Mouse (Mus musculus): Measurements from ENCODE around the gene 4930550C14Rik. TPM values are rescaled to one million over a fixed set of nuclear protein-coding genes. Genes with fewer than 3 reads are reported as not detected.

4930550C14Rik gene
- polyA plus RNA-seq, 1 experiment, result 1.1 TPM

DNA sequence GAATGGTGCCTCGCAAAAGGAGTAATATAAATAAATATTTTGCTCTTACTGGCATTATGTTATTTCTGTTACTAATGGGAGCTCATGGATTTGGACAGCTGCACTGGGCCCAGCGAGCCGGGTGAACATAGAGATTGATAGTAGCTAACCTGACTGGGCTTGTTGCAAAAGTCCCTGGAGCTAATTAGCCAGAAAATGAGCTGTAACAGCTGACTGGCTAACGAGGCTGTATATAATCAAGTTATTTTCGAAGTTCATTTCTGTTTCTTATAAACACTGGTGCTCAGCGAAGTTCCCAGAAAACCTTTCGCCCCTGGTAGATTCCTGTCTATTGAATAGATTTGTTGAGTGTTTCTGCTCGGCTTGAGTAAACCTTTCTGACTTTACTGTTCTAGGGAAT, 866 bp downstream of the 4930550C14Rik start:
- TF ChIP-seq CTCF (IDR thresholded peaks at IDR 0.05; ENCODE audit: low read depth, low read length) (no peak), POLR2A (IDR thresholded peaks at IDR 0.05; ENCODE audit: borderline replicate concordance, low read depth, low read length) (no peak)
- H3K4me1 ChIP-seq (ENCODE audit: control insufficient read depth, insufficient read depth, low read length), result peaks cover 13% of the 10 kb centered on the region
- H3K4me3 ChIP-seq (ENCODE audit: insufficient read depth, low read length), result no peak overlapping the region
- no peak overlapping the region for H3K27ac ChIP-seq (ENCODE audit: insufficient read depth, low read depth, low read length)

DNA sequence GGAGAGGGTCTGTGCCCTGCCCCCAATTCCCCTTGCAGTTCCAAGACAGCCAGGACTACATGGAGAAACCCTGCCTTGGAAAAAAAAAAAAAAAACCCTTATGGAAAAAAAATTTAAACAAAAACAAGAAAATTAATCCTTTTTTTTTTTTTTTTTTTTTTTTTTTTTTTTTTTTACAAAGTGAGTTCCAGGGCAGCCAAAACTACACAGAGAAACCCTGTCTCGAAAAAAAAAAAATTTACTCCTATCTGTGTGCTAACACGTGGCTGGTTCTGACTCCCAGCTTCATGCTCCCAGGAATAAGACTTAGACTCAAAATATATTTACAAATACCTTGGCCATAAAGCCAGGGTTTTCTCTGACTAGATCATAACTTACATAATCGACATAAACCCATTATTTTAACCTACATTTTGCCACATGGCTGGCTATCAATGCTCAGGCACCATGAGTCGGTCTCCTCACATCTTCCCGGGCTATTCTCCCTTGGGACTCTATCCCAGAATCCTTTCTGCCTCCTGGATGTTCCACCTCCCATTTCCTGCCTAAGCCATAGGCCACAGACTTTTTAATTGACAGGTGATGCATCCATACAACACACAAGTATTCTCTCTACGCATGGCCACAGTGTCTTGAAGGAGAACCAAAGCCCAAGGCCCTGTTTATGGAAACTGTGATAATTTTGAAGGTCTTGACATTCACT, 2.1 kb downstream of the 4930550C14Rik start:
- TF ChIP-seq POLR2A (IDR thresholded peaks at IDR 0.05; ENCODE audit: borderline replicate concordance, low read depth, low read length), result no peak
- no peak for TF ChIP-seq CTCF (IDR thresholded peaks at IDR 0.05; ENCODE audit: low read depth, low read length)
- no peak overlapping the region for H3K27ac ChIP-seq (ENCODE audit: insufficient read depth, low read depth, low read length)
- H3K4me3 ChIP-seq (ENCODE audit: insufficient read depth, low read length), result no peak overlapping the region
- H3K4me1 ChIP-seq (ENCODE audit: control insufficient read depth, insufficient read depth, low read length), result peaks cover 10% of the 10 kb centered on the region

DNA sequence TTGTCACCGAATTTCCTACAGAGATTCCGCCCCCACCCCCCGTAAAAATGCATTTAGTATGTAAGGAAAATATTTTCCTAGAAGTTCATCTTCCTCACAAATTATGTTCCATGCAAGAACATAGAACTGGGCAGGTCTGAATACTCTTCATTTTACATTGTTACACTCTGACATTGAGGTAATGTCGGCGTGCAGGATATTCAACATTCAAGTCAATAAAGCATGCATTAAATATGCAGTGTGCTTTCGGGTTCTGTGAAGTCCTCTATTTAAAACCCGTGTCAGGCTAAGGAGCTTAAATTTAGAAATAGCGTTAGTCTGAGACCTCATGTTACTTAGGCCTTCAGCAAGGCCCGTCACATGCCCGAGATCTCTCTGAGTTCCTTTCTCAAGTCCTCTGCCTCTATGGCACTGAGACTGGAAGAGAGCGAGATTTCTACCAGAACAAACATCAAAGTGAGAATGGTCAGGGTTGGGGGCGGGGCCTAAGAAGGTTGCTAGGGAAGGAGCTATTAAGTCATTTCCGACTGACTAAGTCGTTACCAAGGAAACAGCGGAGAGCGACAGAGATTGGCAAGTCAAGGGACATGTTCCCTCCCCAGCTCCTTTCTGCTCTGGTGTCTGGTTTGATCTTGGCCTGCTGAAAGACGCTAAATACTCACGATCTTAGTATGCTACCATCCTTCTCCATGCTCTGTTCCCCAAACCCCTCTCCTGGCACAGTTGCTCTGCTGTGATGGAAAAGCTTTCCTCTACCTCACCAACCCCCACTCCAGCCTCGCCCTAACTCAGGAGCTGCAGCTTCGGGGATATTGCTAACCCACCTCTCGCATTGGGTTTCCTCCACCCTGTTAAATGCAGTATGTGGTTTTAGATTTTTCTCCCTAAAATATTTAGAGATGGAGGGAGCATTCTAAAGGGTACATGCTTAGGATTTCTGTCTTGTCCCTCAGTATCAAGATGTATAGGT, 2.9 kb downstream of the 4930550C14Rik start:
- Histone ChIP-seq H3K4me3 (ENCODE audit: insufficient read depth, low read length) (peak overlapping the region; percentile 56), H3K4me1 (ENCODE audit: control insufficient read depth, insufficient read depth, low read length) (peaks cover 10% of the 10 kb centered on the region), H3K27ac (ENCODE audit: insufficient read depth, low read depth, low read length) (peak overlapping the region; percentile 42)
- no peak for TF ChIP-seq POLR2A (IDR thresholded peaks at IDR 0.05; ENCODE audit: borderline replicate concordance, low read depth, low read length)
- TF ChIP-seq CTCF (IDR thresholded peaks at IDR 0.05; ENCODE audit: low read depth, low read length), result no peak

DNA sequence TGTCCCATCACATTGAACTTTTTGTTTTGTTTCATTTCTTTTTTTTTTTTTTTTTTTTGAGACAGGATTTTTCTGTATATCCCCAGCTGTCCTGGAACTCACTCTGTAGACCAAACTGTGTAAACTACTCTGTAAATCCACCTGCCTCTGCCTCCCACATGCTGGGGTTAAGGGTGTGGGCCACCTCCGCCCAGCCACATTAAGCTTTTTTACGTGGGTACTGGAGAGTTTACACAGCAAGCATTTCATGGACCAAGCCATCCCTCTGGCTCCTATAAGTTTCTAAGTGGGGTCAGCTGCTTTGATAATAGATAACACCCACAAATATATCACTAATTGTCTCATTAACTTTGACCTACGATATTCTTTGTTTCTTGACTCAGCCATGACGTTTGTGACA, 6.4 kb downstream of the 4930550C14Rik start:
- H3K4me3 ChIP-seq (ENCODE audit: insufficient read depth, low read length), result no peak overlapping the region
- TF ChIP-seq POLR2A (IDR thresholded peaks at IDR 0.05; ENCODE audit: borderline replicate concordance, low read depth, low read length), result no peak
- no peak for TF ChIP-seq CTCF (IDR thresholded peaks at IDR 0.05; ENCODE audit: low read depth, low read length)
- peaks cover 13% of the 10 kb centered on the region for H3K4me1 ChIP-seq (ENCODE audit: control insufficient read depth, insufficient read depth, low read length)
- no peak overlapping the region for H3K27ac ChIP-seq (ENCODE audit: insufficient read depth, low read depth, low read length)

DNA sequence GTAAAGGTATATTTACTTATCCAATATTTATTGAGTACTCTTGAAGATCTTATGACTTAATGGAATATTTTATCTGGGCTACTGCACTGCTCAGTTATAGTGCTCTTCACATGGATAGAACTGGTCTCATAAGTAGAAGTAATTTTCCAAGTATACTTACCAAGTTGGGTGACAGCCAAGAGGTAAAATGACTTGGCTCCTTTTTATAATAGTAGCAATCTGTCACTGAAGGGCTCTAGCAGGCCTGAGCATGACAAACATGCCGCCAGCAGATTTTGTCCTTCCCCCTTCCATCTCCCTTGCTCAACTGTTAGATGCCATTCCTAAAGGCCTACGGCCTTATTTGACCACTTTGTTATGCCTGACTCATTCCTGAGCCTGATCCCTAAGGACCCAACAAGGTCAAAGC, 6.8 kb downstream of the 4930550C14Rik start:
- Histone ChIP-seq H3K27ac (ENCODE audit: insufficient read depth, low read depth, low read length) (no peak overlapping the region), H3K4me3 (ENCODE audit: insufficient read depth, low read length) (no peak overlapping the region), H3K4me1 (ENCODE audit: control insufficient read depth, insufficient read depth, low read length) (peaks cover 13% of the 10 kb centered on the region)
- TF ChIP-seq POLR2A (IDR thresholded peaks at IDR 0.05; ENCODE audit: borderline replicate concordance, low read depth, low read length) (no peak), CTCF (IDR thresholded peaks at IDR 0.05; ENCODE audit: low read depth, low read length) (no peak)

DNA sequence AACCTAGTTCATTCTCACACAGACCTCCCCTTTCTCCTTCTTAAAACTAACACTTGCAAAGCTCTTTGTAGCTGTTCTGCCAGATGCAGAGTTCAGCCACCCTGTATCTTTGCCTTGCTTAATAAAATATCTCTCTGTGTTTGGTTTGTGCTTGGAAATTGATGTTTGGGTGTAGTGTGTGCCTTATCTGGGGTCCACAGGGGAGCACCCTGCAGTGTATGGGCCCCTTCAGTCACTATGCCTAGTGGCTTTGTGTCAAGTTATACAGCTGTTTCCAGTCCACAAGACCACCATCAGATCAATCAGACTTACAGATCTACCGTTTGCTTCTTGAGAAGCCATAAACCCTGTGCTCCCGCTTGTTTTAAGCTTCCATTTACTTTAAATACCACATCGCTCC, 7.3 kb downstream of the 4930550C14Rik start:
- TF ChIP-seq CTCF (IDR thresholded peaks at IDR 0.05; ENCODE audit: low read depth, low read length), result no peak
- TF ChIP-seq POLR2A (IDR thresholded peaks at IDR 0.05; ENCODE audit: borderline replicate concordance, low read depth, low read length), result no peak
- Histone ChIP-seq H3K27ac (ENCODE audit: insufficient read depth, low read depth, low read length) (no peak overlapping the region), H3K4me1 (ENCODE audit: control insufficient read depth, insufficient read depth, low read length) (peaks cover 11% of the 10 kb centered on the region)

DNA sequence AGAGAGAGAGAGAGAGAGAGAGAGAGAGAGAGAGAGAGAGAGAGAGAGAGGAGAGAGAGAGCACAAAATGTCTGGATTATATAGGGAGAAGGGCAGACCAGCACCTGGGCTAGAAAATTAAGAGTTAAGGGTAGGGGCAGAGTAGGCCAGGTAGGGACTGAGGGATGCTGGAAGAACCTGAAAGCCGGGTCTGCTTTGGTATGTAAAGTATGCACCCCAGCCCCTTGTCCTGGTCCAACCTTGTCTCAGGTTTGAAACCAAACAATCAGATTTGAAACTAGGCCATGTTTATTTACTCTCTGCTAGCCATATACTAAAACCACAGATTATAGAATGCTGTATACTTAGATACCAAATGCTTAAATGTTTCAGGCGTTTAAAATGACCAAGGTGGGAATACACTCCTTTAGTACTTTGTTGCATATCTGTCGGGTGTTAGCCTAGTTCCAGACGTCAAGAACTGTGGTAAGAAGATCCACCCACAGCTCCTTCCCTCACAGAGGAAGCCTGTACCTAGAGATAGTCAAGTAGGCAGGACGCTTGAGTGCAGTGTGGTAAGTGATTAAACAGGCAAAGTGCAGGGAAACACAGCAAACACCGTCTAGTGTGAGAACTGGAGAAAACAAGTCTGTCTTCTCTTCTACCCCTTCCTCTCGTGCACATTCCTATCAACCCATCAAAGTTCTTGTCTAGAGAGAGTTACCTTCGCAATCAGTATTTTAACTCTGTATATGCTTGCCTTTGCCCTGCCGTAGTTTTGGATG, 20.2 kb downstream of the 4930550C14Rik start:
- H3K4me1 ChIP-seq (ENCODE audit: control insufficient read depth, insufficient read depth, low read length), result no peaks in the 10 kb centered on the region
- H3K4me3 ChIP-seq (ENCODE audit: insufficient read depth, low read length), result no peak overlapping the region
- no peak overlapping the region for H3K27ac ChIP-seq (ENCODE audit: insufficient read depth, low read depth, low read length)
- TF ChIP-seq CTCF (IDR thresholded peaks at IDR 0.05; ENCODE audit: low read depth, low read length) (no peak), POLR2A (IDR thresholded peaks at IDR 0.05; ENCODE audit: borderline replicate concordance, low read depth, low read length) (no peak)

More for the DNA sequence above, 7.3 kb downstream of the 4930550C14Rik start:
- no peak overlapping the region for H3K4me3 ChIP-seq (ENCODE audit: insufficient read depth, low read length)

DNA sequence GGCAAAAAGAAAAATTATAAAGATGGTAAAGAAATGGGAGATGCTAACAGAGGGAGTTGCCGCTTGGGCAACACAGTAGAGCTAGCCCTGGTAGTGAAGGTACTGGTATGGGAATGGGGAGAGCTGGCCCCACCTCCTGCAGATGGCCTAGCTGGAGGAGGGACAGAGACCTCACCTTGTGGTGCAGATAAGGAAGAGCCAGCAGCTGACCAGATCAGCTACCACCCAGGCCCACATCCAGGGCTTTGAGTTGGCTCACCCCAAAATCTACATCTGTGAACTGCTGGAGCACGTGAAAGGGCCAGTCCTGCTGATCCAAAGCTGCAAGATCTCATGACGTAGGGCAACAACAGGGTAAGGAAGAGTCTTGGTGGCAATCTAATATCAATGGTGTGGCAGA, 24.6 kb downstream of the 4930550C14Rik start:
- no peak for TF ChIP-seq POLR2A (IDR thresholded peaks at IDR 0.05; ENCODE audit: borderline replicate concordance, low read depth, low read length)
- no peak for TF ChIP-seq CTCF (IDR thresholded peaks at IDR 0.05; ENCODE audit: low read depth, low read length)
- Histone ChIP-seq H3K27ac (ENCODE audit: insufficient read depth, low read depth, low read length) (no peak overlapping the region), H3K4me3 (ENCODE audit: insufficient read depth, low read length) (no peak overlapping the region), H3K4me1 (ENCODE audit: control insufficient read depth, insufficient read depth, low read length) (no peaks in the 10 kb centered on the region)

DNA sequence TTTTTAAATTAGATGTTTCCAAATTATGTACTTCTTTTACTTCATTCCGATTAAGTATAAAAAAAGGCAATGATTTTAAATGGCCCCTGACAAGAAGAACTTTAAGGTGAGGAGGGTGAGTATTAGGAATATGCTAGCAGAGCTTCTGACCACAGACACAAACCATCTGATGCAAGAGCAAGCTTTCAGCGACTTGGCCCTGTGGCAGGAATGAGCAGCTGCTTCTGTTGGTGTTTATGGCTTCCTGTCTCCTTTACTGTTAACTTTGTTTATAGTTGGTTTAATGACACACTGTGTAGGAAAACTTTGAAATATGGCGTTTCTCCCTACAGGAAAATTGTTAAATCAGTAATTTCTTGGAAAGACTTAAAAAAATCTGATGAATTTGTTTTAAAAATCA, 25.5 kb downstream of the 4930550C14Rik start:
- TF ChIP-seq CTCF (IDR thresholded peaks at IDR 0.05; ENCODE audit: low read depth, low read length), result no peak
- no peak for TF ChIP-seq POLR2A (IDR thresholded peaks at IDR 0.05; ENCODE audit: borderline replicate concordance, low read depth, low read length)
- Histone ChIP-seq H3K27ac (ENCODE audit: insufficient read depth, low read depth, low read length) (no peak overlapping the region), H3K4me1 (ENCODE audit: control insufficient read depth, insufficient read depth, low read length) (no peaks in the 10 kb centered on the region), H3K4me3 (ENCODE audit: insufficient read depth, low read length) (no peak overlapping the region)

Data from bone marrow macrophage, adult 2 months (primary cell).